Mouse (Mus musculus): ENCODE measurements at regions not wholly inside any gene's neighbourhood (a gene's known extent, or its start where the extent isn't known, plus 50 kb on each side); places are given as distances from the start of the nearest gene placed in this dataset.

DNA sequence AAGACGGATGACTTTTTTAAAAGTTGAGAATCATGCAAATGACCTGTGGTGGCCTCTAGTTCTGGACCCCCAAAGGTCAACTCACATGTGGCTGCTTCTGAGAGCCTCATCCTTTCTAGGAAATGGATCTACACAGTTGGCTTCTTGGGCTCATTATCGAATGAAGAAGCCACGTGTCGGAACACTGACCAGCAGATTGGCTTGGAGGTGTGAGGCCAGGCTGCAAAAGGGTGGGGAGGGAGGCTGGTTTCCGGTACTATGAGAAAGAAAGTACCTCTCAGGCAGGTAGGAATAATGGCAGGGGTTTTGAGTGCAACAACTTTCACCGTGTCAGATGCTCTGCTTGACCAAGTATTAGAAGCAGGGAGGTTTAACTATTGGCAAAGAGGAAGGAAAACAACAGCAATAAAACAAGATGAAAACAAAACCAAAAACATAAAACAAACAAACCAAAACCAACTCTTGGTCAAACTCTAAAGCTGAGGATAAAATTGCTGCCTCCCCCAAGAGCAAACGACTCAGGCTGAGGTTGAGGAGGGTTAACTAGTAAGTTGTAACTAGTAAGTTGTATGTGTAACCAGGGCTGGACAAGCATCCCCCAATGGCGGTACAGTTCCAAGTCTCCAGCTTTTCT is 88.7 kb upstream of the Itga6 start:
- 72% methylated on average over 8 of the region's 8 CpGs for WGBS
- H3K4me1 ChIP-seq (replicated peaks; ENCODE audit: control insufficient read depth, insufficient read depth, low read length) = no peaks in the 10 kb centered on the region

DNA sequence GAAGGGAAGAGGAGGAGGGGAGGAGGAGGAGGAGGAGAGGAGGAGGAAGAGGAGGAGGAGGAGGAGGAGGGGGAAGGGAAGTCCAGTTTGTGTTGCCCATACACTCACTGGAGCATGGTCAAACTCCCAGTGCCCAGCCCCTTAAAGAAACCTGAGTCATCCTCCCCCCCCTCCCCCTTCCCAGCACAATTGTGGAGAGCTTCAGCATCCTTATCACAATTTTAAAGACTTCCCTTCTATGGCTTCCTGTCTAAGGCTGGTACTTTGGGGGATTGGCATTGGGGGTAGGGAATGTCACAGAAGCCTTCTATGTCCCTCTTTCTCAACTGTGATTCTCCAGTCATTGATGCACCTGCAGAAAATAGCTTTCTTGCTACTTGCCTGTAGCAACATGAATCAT is 84.0 kb upstream of the Itga6 start:
- ATAC-seq = no peak
- no peak overlapping the region for H3K27ac ChIP-seq (ENCODE audit: low read depth, low read length)

More for the DNA sequence above, 88.7 kb upstream of the Itga6 start:
- no peak overlapping the region for H3K4me3 ChIP-seq (ENCODE audit: low read depth, low read length)
- no peaks in the 10 kb centered on the region for H3K27me3 ChIP-seq (replicated peaks; ENCODE audit: control insufficient read depth, insufficient read depth, low read length)
- no peak overlapping the region for H3K27ac ChIP-seq (ENCODE audit: low read depth, low read length)
- H3K9ac ChIP-seq (ENCODE audit: low read depth, low read length) = no peak overlapping the region
- no peak for ATAC-seq
- H3K9me3 ChIP-seq (ENCODE audit: control insufficient read depth) = no peaks in the 10 kb centered on the region
- no peak overlapping the region for H3K4me2 ChIP-seq (replicated peaks; ENCODE audit: low read depth)
- no peak for TF ChIP-seq CTCF (IDR thresholded peaks at IDR 0.05; ENCODE audit: low read depth)
- no peaks in the 10 kb centered on the region for H3K36me3 ChIP-seq (ENCODE audit: control insufficient read depth, insufficient read depth)

DNA sequence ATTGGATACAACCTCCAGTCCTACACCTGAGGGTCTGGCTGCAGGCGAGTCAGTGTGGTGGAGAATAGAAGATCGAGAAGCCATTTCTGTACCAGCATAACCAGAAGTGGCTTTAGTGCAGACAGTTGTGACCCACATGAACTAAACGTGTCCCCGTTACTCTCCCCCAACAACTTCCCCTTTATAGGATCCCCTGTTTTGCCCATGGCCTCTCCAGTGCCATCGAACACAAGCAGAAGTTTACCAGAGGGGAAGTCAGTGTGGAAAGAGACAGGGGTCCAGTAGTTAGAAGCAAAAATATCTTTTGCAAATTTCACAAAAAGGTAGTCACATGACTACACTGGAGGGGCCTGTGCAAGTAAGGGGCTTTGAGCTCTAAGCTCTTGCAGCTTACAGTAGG is 83.4 kb upstream of the Itga6 start:
- no peaks in the 10 kb centered on the region for H3K27me3 ChIP-seq (replicated peaks; ENCODE audit: control insufficient read depth, insufficient read depth, low read length)
- no peak for ATAC-seq
- no peaks in the 10 kb centered on the region for H3K36me3 ChIP-seq (ENCODE audit: control insufficient read depth, insufficient read depth)
- no peak overlapping the region for H3K4me3 ChIP-seq (ENCODE audit: low read depth, low read length)
- H3K9ac ChIP-seq (ENCODE audit: low read depth, low read length) = no peak overlapping the region
- TF ChIP-seq CTCF (IDR thresholded peaks at IDR 0.05; ENCODE audit: low read depth) = no peak
- H3K9me3 ChIP-seq (ENCODE audit: control insufficient read depth) = no peaks in the 10 kb centered on the region
- no peak overlapping the region for H3K27ac ChIP-seq (ENCODE audit: low read depth, low read length)
- H3K4me2 ChIP-seq (replicated peaks; ENCODE audit: low read depth) = no peak overlapping the region
- no peaks in the 10 kb centered on the region for H3K4me1 ChIP-seq (replicated peaks; ENCODE audit: control insufficient read depth, insufficient read depth, low read length)
- 88% methylated on average over 5 of the region's 5 CpGs for WGBS

More for the DNA sequence above, 84.0 kb upstream of the Itga6 start:
- H3K4me2 ChIP-seq (replicated peaks; ENCODE audit: low read depth) = no peak overlapping the region
- no peaks in the 10 kb centered on the region for H3K36me3 ChIP-seq (ENCODE audit: control insufficient read depth, insufficient read depth)
- no peak overlapping the region for H3K9ac ChIP-seq (ENCODE audit: low read depth, low read length)
- no peak for TF ChIP-seq CTCF (IDR thresholded peaks at IDR 0.05; ENCODE audit: low read depth)
- no peaks in the 10 kb centered on the region for H3K27me3 ChIP-seq (replicated peaks; ENCODE audit: control insufficient read depth, insufficient read depth, low read length)
- no peaks in the 10 kb centered on the region for H3K9me3 ChIP-seq (ENCODE audit: control insufficient read depth)
- H3K4me1 ChIP-seq (replicated peaks; ENCODE audit: control insufficient read depth, insufficient read depth, low read length) = no peaks in the 10 kb centered on the region
- no peak overlapping the region for H3K4me3 ChIP-seq (ENCODE audit: low read depth, low read length)

DNA sequence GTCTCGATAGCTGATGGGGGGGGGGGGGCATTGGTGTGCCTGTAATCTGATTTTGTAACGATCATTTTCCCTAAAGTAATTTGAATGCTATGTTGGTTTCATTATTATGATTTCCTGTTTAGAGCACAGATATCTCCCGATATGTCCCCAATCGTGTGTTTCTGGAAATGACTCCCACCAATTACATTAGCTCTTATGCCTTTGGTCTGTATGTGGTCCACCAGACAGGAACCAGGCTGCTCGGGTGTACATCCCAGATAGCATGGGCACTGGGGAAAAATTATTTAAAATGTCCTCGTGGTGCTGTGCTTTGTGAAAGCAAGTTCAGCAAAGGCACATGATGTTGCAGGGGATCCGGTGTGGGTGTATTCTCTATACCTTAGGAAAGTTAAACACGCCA is 82.0 kb upstream of the Itga6 start:
- Histone ChIP-seq H3K4me1 (replicated peaks; ENCODE audit: control insufficient read depth, insufficient read depth, low read length) (no peaks in the 10 kb centered on the region), H3K27ac (ENCODE audit: low read depth, low read length) (no peak overlapping the region), H3K9ac (ENCODE audit: low read depth, low read length) (no peak overlapping the region), H3K9me3 (ENCODE audit: control insufficient read depth) (no peaks in the 10 kb centered on the region), H3K27me3 (replicated peaks; ENCODE audit: control insufficient read depth, insufficient read depth, low read length) (no peaks in the 10 kb centered on the region), H3K36me3 (ENCODE audit: control insufficient read depth, insufficient read depth) (no peaks in the 10 kb centered on the region), H3K4me3 (ENCODE audit: low read depth, low read length) (no peak overlapping the region), H3K4me2 (replicated peaks; ENCODE audit: low read depth) (no peak overlapping the region)
- no peak for TF ChIP-seq CTCF (IDR thresholded peaks at IDR 0.05; ENCODE audit: low read depth)
- ATAC-seq = no peak
- WGBS = 77% methylated on average over 8 of the region's 8 CpGs

DNA sequence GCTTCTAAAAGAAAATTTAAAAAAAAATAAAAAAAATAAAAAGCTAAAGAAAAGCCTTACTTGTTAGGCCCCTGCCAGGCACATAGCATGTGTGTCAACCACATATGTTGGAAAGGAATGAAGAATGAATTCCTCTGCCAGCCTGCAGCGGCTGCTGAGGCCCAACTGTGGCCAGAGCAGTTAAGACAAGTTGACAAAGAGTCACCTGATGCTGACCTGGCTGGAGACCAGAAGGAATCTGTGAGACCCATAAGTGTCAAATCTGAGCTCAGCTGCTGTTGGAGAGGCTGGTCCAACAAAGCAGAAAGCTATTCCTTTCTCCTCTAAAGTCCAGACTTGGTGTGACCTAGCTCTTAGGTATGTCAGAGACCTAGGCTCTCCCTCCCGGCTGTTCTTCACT is 78.5 kb upstream of the Itga6 start:
- H3K9me3 ChIP-seq (ENCODE audit: control insufficient read depth) = no peaks in the 10 kb centered on the region
- H3K27me3 ChIP-seq (replicated peaks; ENCODE audit: control insufficient read depth, insufficient read depth, low read length) = no peaks in the 10 kb centered on the region
- H3K4me2 ChIP-seq (replicated peaks; ENCODE audit: low read depth) = no peak overlapping the region
- no peak overlapping the region for H3K9ac ChIP-seq (ENCODE audit: low read depth, low read length)
- no peak for ATAC-seq
- H3K36me3 ChIP-seq (ENCODE audit: control insufficient read depth, insufficient read depth) = no peaks in the 10 kb centered on the region
- no peak overlapping the region for H3K4me3 ChIP-seq (ENCODE audit: low read depth, low read length)
- H3K27ac ChIP-seq (ENCODE audit: low read depth, low read length) = no peak overlapping the region
- WGBS = 73% methylated on average over 2 of the region's 2 CpGs
- no peaks in the 10 kb centered on the region for H3K4me1 ChIP-seq (replicated peaks; ENCODE audit: control insufficient read depth, insufficient read depth, low read length)
- no peak for TF ChIP-seq CTCF (IDR thresholded peaks at IDR 0.05; ENCODE audit: low read depth)

DNA sequence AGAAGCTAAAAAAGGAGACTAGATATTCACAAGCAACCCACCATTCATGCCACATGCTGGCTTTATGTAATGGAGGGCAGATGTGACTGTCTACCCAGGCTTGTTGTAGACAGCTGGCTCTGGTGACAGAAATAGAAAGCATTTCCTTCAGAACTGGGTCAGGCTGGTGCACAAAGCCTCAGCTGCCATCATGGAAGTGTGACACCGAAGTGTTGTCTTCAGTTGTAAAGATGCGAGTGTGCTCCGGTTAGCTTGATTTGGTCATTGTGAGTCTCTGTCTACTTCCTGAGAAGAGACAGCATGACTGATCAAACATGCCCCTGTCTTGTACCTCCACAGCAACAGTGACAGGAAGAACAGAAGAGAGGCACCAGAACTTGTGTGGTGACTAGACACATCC is 77.7 kb upstream of the Itga6 start:
- no peak for ATAC-seq
- WGBS = 98% methylated on average over 3 of the region's 3 CpGs
- no peak overlapping the region for H3K9ac ChIP-seq (ENCODE audit: low read depth, low read length)
- no peak overlapping the region for H3K4me2 ChIP-seq (replicated peaks; ENCODE audit: low read depth)
- no peak overlapping the region for H3K4me3 ChIP-seq (ENCODE audit: low read depth, low read length)
- no peaks in the 10 kb centered on the region for H3K36me3 ChIP-seq (ENCODE audit: control insufficient read depth, insufficient read depth)
- no peaks in the 10 kb centered on the region for H3K9me3 ChIP-seq (ENCODE audit: control insufficient read depth)
- no peaks in the 10 kb centered on the region for H3K4me1 ChIP-seq (replicated peaks; ENCODE audit: control insufficient read depth, insufficient read depth, low read length)
- no peaks in the 10 kb centered on the region for H3K27me3 ChIP-seq (replicated peaks; ENCODE audit: control insufficient read depth, insufficient read depth, low read length)
- TF ChIP-seq CTCF (IDR thresholded peaks at IDR 0.05; ENCODE audit: low read depth) = no peak
- no peak overlapping the region for H3K27ac ChIP-seq (ENCODE audit: low read depth, low read length)
